Mouse (Mus musculus): Measurements from ENCODE around the gene Esrrg. TPM values are rescaled to one million over a fixed set of nuclear protein-coding genes. Genes with fewer than 3 reads are reported as not detected.
A peak's percentile ranks its signal among the peaks of the same experiment; 100 is the strongest.

Esrrg gene
- polyA plus RNA-seq, 1 experiment from 2014 or later, result 10.7 TPM

DNA sequence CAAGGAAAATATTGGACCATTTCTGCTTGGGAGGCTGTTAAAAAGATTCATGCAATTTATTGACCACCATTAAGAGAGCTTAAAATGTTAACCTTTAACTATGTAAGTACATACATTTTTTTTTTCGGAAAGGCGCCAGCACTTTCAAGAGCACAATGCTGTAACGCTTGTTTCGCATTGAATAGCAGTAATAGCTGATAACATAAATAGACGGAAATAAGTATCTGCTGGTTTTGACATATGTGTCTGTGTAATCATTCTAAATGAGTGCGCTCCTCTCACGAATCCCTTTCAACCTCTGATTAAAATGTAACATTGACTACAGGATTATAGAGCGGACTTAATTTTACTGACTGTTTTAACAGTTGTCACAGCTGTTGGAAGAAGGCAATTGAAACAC, 391.6 kb downstream of the Esrrg start:
- Histone ChIP-seq H3K36me3 (ENCODE audit: control insufficient read depth, insufficient read depth, low read length) (no peaks in the 10 kb centered on the region), H3K9ac (ENCODE audit: low read length) (no peak overlapping the region), H3K4me1 (ENCODE audit: control insufficient read depth, insufficient read depth, low read length) (no peaks in the 10 kb centered on the region), H3K27ac (ENCODE audit: low read length) (no peak overlapping the region), H3K9me3 (replicated peaks; ENCODE audit: control insufficient read depth, low read length) (no peaks in the 10 kb centered on the region), H3K27me3 (ENCODE audit: control insufficient read depth, insufficient read depth, low read length) (no peaks in the 10 kb centered on the region), H3K4me3 (replicated peaks; ENCODE audit: low read length) (peak overlapping the region; percentile 2), H3K4me2 (ENCODE audit: low read depth, low read length) (peak overlapping the region; percentile 12)
- WGBS, result 25% methylated on average over 8 of the region's 8 CpGs
- no peak for ATAC-seq (ENCODE audit: insufficient read depth, low FRiP score)

DNA sequence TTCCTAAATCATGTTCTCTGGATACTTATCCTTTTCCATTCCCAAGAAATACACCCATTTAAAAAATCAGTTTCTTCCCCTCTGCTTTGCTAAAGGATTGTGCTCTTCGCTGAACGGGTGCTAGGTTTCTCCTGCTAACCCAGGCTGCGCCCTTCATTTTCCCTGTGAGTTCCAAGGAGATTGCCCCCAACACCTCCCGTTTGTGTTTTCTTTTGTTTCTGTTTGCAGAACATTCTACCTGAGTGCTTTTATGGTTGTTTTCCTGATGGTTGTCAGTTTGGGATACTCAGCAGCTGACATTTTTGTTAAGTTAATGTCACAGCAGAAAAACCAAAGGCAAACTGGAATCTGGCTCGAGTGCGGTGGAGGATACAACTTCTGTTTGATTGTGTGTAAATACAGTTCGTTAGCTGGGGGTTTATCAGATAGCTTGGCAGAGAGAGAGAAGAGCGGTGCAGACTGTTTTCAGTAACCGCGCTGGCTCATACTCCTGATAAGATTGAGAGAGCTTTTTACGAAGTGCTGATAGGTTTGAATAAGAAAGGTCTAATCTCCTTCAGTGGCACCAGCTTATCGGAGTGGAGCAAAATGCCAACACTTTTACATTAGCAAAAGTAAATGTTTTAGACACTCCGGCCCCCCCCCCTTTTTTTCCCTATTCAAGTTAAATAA, 398.4 kb downstream of the Esrrg start:
- Histone ChIP-seq H3K4me2 (ENCODE audit: low read depth, low read length) (peak overlapping the region; percentile 38), H3K9ac (ENCODE audit: low read length) (no peak overlapping the region), H3K9me3 (replicated peaks; ENCODE audit: control insufficient read depth, low read length) (no peaks in the 10 kb centered on the region), H3K27ac (ENCODE audit: low read length) (peak overlapping the region; percentile 33; the same call in 1 of the 2 replicates), H3K4me3 (replicated peaks; ENCODE audit: low read length) (no peak overlapping the region; the same call in 1 of the 2 replicates), H3K4me1 (ENCODE audit: control insufficient read depth, insufficient read depth, low read length) (no peaks in the 10 kb centered on the region), H3K27me3 (ENCODE audit: control insufficient read depth, insufficient read depth, low read length) (no peaks in the 10 kb centered on the region), H3K36me3 (ENCODE audit: control insufficient read depth, insufficient read depth, low read length) (no peaks in the 10 kb centered on the region)
- 45% methylated on average over 13 of the region's 13 CpGs for WGBS
- ATAC-seq (ENCODE audit: insufficient read depth, low FRiP score), result peak; percentile 75; the same call in 1 of the 2 replicates

- Histone ChIP-seq H3K4me1 (ENCODE audit: control insufficient read depth, insufficient read depth, low read length) (no peaks in the 10 kb centered on the region), H3K4me3 (replicated peaks; ENCODE audit: low read length) (no peak overlapping the region), H3K36me3 (ENCODE audit: control insufficient read depth, insufficient read depth, low read length) (no peaks in the 10 kb centered on the region), H3K9me3 (replicated peaks; ENCODE audit: control insufficient read depth, low read length) (no peaks in the 10 kb centered on the region), H3K27me3 (ENCODE audit: control insufficient read depth, insufficient read depth, low read length) (no peaks in the 10 kb centered on the region), H3K4me2 (ENCODE audit: low read depth, low read length) (no peak overlapping the region), H3K9ac (ENCODE audit: low read length) (no peak overlapping the region), H3K27ac (ENCODE audit: low read length) (no peak overlapping the region)
- ATAC-seq (ENCODE audit: insufficient read depth, low FRiP score), result no peak
- 66% methylated on average over 13 of the region's 13 CpGs for WGBS
Observed at GRCm38 (mm10) chr1:188008476-188008875, 399.9 kb downstream of the Esrrg start.

DNA sequence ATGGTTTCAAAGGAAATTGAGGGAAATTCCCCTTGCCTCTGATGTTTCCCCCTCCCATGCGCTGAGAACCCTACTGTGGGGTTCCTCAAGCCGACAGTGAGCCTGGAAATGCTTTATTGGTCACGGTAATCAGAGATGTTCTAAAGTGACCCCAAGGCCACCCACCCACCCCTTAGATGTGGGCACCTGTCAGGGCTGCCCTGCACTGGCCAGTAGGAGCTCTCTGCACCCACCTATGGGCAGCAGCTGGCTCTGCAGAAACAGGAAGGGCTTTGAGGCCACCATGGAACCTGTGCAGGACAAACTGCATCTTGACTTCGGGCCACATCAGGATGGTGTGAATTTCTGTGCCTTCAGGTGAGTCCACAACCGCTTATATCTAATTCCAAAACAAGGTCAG, 401.3 kb downstream of the Esrrg start:
- H3K4me2 ChIP-seq (ENCODE audit: low read depth, low read length), result no peak overlapping the region
- H3K9me3 ChIP-seq (replicated peaks; ENCODE audit: control insufficient read depth, low read length), result no peaks in the 10 kb centered on the region
- H3K36me3 ChIP-seq (ENCODE audit: control insufficient read depth, insufficient read depth, low read length), result no peaks in the 10 kb centered on the region
- H3K27ac ChIP-seq (ENCODE audit: low read length), result no peak overlapping the region
- no peak for ATAC-seq (ENCODE audit: insufficient read depth, low FRiP score)
- no peaks in the 10 kb centered on the region for H3K4me1 ChIP-seq (ENCODE audit: control insufficient read depth, insufficient read depth, low read length)
- no peaks in the 10 kb centered on the region for H3K27me3 ChIP-seq (ENCODE audit: control insufficient read depth, insufficient read depth, low read length)
- H3K9ac ChIP-seq (ENCODE audit: low read length), result no peak overlapping the region
- WGBS, result 75% methylated on average over 5 of the region's 5 CpGs
- H3K4me3 ChIP-seq (replicated peaks; ENCODE audit: low read length), result no peak overlapping the region

- ATAC-seq (ENCODE audit: insufficient read depth, low FRiP score), result no peak
- no peaks in the 10 kb centered on the region for H3K36me3 ChIP-seq (ENCODE audit: control insufficient read depth, insufficient read depth, low read length)
- H3K27me3 ChIP-seq (ENCODE audit: control insufficient read depth, insufficient read depth, low read length), result no peaks in the 10 kb centered on the region
- H3K27ac ChIP-seq (ENCODE audit: low read length), result no peak overlapping the region
- no peak overlapping the region for H3K4me3 ChIP-seq (replicated peaks; ENCODE audit: low read length)
- WGBS, result 72% methylated on average over 1 of the region's 1 CpGs
- H3K9me3 ChIP-seq (replicated peaks; ENCODE audit: control insufficient read depth, low read length), result no peaks in the 10 kb centered on the region
- H3K9ac ChIP-seq (ENCODE audit: low read length), result no peak overlapping the region
- H3K4me2 ChIP-seq (ENCODE audit: low read depth, low read length), result no peak overlapping the region
- no peaks in the 10 kb centered on the region for H3K4me1 ChIP-seq (ENCODE audit: control insufficient read depth, insufficient read depth, low read length)
Observed at GRCm38 (mm10) chr1:188010860-188011259, 402.3 kb downstream of the Esrrg start.

- 64% methylated on average over 4 of the region's 4 CpGs for WGBS
- Histone ChIP-seq H3K27me3 (ENCODE audit: control insufficient read depth, insufficient read depth, low read length) (no peaks in the 10 kb centered on the region), H3K9me3 (replicated peaks; ENCODE audit: control insufficient read depth, low read length) (no peaks in the 10 kb centered on the region), H3K4me2 (ENCODE audit: low read depth, low read length) (no peak overlapping the region), H3K27ac (ENCODE audit: low read length) (no peak overlapping the region), H3K9ac (ENCODE audit: low read length) (no peak overlapping the region), H3K4me3 (replicated peaks; ENCODE audit: low read length) (no peak overlapping the region), H3K4me1 (ENCODE audit: control insufficient read depth, insufficient read depth, low read length) (no peaks in the 10 kb centered on the region), H3K36me3 (ENCODE audit: control insufficient read depth, insufficient read depth, low read length) (no peaks in the 10 kb centered on the region)
- no peak for ATAC-seq (ENCODE audit: insufficient read depth, low FRiP score)
Observed at GRCm38 (mm10) chr1:188014411-188014810, 405.8 kb downstream of the Esrrg start.

GRCm38 (mm10) chr1:188017956-188018862, 409.6 kb downstream of the Esrrg start:
- H3K36me3 ChIP-seq (ENCODE audit: control insufficient read depth, insufficient read depth, low read length), result no peaks in the 10 kb centered on the region
- H3K9ac ChIP-seq (ENCODE audit: low read length), result no peak overlapping the region
- no peaks in the 10 kb centered on the region for H3K9me3 ChIP-seq (replicated peaks; ENCODE audit: control insufficient read depth, low read length)
- H3K27ac ChIP-seq (ENCODE audit: low read length), result no peak overlapping the region
- no peaks in the 10 kb centered on the region for H3K27me3 ChIP-seq (ENCODE audit: control insufficient read depth, insufficient read depth, low read length)
- no peak overlapping the region for H3K4me3 ChIP-seq (replicated peaks; ENCODE audit: low read length)
- no peak for ATAC-seq (ENCODE audit: insufficient read depth, low FRiP score)
- H3K4me1 ChIP-seq (ENCODE audit: control insufficient read depth, insufficient read depth, low read length), result no peaks in the 10 kb centered on the region
- no peak overlapping the region for H3K4me2 ChIP-seq (ENCODE audit: low read depth, low read length)
- WGBS, result 47% methylated on average over 14 of the region's 14 CpGs

DNA sequence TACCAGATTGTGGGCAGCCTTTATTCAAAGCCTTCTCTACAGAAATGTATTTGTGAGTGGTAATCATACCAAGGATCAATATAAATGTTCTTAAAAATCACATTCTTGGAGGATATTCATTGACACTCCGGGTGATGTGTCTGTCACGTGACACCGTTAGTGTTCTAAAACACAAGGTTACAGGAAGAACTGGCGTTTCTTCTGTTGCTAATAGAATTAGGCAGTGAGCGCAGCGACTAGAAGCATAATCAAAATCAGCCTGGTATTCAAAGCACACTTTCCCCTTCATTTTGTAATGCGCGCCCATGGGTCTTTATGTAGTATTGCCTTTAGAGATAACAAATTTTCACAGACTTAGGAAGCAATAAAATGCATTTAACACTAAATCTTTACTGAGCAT, 420.6 kb downstream of the Esrrg start:
- ATAC-seq (ENCODE audit: insufficient read depth, low FRiP score), result no peak
- Histone ChIP-seq H3K36me3 (ENCODE audit: control insufficient read depth, insufficient read depth, low read length) (no peaks in the 10 kb centered on the region), H3K9me3 (replicated peaks; ENCODE audit: control insufficient read depth, low read length) (no peaks in the 10 kb centered on the region), H3K27me3 (ENCODE audit: control insufficient read depth, insufficient read depth, low read length) (no peaks in the 10 kb centered on the region), H3K27ac (ENCODE audit: low read length) (no peak overlapping the region), H3K9ac (ENCODE audit: low read length) (no peak overlapping the region), H3K4me1 (ENCODE audit: control insufficient read depth, insufficient read depth, low read length) (no peaks in the 10 kb centered on the region), H3K4me2 (ENCODE audit: low read depth, low read length) (no peak overlapping the region), H3K4me3 (replicated peaks; ENCODE audit: low read length) (no peak overlapping the region)
- WGBS, result 71% methylated on average over 8 of the region's 8 CpGs

GRCm38 (mm10) chr1:188030116-188030515, 421.5 kb downstream of the Esrrg start:
- 46% methylated on average over 10 of the region's 10 CpGs for WGBS
- Histone ChIP-seq H3K9ac (ENCODE audit: low read length) (no peak overlapping the region), H3K4me3 (replicated peaks; ENCODE audit: low read length) (no peak overlapping the region), H3K27ac (ENCODE audit: low read length) (no peak overlapping the region), H3K4me1 (ENCODE audit: control insufficient read depth, insufficient read depth, low read length) (no peaks in the 10 kb centered on the region), H3K36me3 (ENCODE audit: control insufficient read depth, insufficient read depth, low read length) (no peaks in the 10 kb centered on the region), H3K9me3 (replicated peaks; ENCODE audit: control insufficient read depth, low read length) (no peaks in the 10 kb centered on the region), H3K4me2 (ENCODE audit: low read depth, low read length) (no peak overlapping the region), H3K27me3 (ENCODE audit: control insufficient read depth, insufficient read depth, low read length) (no peaks in the 10 kb centered on the region)
- ATAC-seq (ENCODE audit: insufficient read depth, low FRiP score), result no peak

Data from stomach, embryonic 16.5 days (tissue).